Mouse (Mus musculus) heart, embryonic 14.5 days (tissue): ENCODE measurements around the gene Dtnbp1. TPM values are rescaled to one million over a fixed set of nuclear protein-coding genes. Genes with fewer than 3 reads are reported as not detected.

Experiments used
- ATAC-seq: fragments of 200-750 bp; cut with Nextera tagmentation; 2 replicates; pipeline ENCODE4 v1.8.0; 2017; ENCODE audit warnings: low read depth, moderate TSS enrichment; ENCODE audit not compliant: insufficient number of reproducible peaks, insufficient read depth, low FRiP score
- H3K27ac ChIP-seq, 2 experiments: fragments of 200-500 bp in 1 of 2; fragments of 300-500 bp in 1 of 2; sonication (generic) in 1 of 2; replicated peaks in 1 of 2; 2 replicates each; pipeline ENCODE4 v1.5.1; 2012 to 2014; ENCODE audit warnings: low read depth in 2 of 2, low read length in 2 of 2, control low read depth in 1 of 2, mild to moderate bottlenecking in 1 of 2, mixed read lengths in 1 of 2; ENCODE audit not compliant: control insufficient read depth in 1 of 2, insufficient read depth in 1 of 2
- H3K27me3 ChIP-seq: fragments of 300-500 bp; sonication (generic); 2 replicates; pipeline ENCODE4 v1.6.1; 2014; ENCODE audit warnings: mild to moderate bottlenecking, low read length, control low read depth; ENCODE audit not compliant: control insufficient read depth, insufficient read depth
- H3K36me3 ChIP-seq: fragments of 300-500 bp; sonication (generic); 2 replicates; pipeline ENCODE4 v1.6.1; 2014; ENCODE audit warnings: mild to moderate bottlenecking, control low read depth, low read length, mixed read lengths; ENCODE audit not compliant: control insufficient read depth, insufficient read depth
- H3K4me1 ChIP-seq, 2 experiments: fragments of 200-500 bp in 1 of 2; fragments of 300-500 bp in 1 of 2; sonication (generic) in 1 of 2; 2 replicates each; pipeline ENCODE4 v1.6.1; 2012 to 2014; ENCODE audit warnings: low read length in 2 of 2, control low read depth in 1 of 2, mixed read lengths in 1 of 2; ENCODE audit not compliant: control insufficient read depth in 2 of 2, insufficient read depth in 2 of 2
- H3K4me2 ChIP-seq: fragments of 300-500 bp; sonication (generic); 2 replicates; pipeline ENCODE4 v1.6.1; 2014; ENCODE audit warnings: mild to moderate bottlenecking, low read length
- H3K4me3 ChIP-seq, 2 experiments: fragments of 200-500 bp in 1 of 2; fragments of 300-500 bp in 1 of 2; sonication (generic) in 1 of 2; 2 replicates each; pipeline ENCODE4 v1.5.1; 2012 to 2014; ENCODE audit warnings: low read length in 2 of 2, mild to moderate bottlenecking in 2 of 2, control low read depth in 1 of 2, low read depth in 1 of 2, moderate library complexity in 1 of 2; ENCODE audit not compliant: control insufficient read depth in 1 of 2, insufficient read depth in 1 of 2
- H3K9ac ChIP-seq: fragments of 300-500 bp; sonication (generic); 2 replicates; pipeline ENCODE4 v1.6.1; 2014; ENCODE audit warnings: mild to moderate bottlenecking, low read length
- H3K9me3 ChIP-seq: fragments of 300-500 bp; sonication (generic); 2 replicates; pipeline ENCODE4 v1.6.1; 2016; ENCODE audit warnings: low read length, control low read depth; ENCODE audit not compliant: control insufficient read depth
- WGBS: fragments of 180-500 bp; shearing (Covaris S2); extraction: QIAGEN DNeasy Blood & Tissue Kit; methylation state at CpG from one replicate; pipeline ENCODE4 v1.1.7; 2014; 5-methylcytosine and 5-hydroxymethylcytosine counted together
- polyA plus RNA-seq: library from polyadenylated mRNA; unstranded; fragments of >200 nt; fragmentation: Nextera tagmentation; extraction: Ambion mirVana; gene quantifications from 2 replicates; pipeline ENCODE4 v1.2.1, GENCODE M21; 2014

Dtnbp1 gene
- polyA plus RNA-seq, 1 experiment from 2014 or later = 98.5 TPM

GRCm38 (mm10) chr13:45033360-45033759 is 31.4 kb upstream of the Dtnbp1 start:
- Histone ChIP-seq H3K9me3 (no peaks in the 10 kb centered on the region), H3K9ac (no peak overlapping the region), H3K4me2 (no peak overlapping the region), H3K27me3 (no peaks in the 10 kb centered on the region), H3K4me1 (peaks cover 6 to 10% of the 10 kb centered on the region in 2 experiments), H3K4me3 (no peak overlapping the region), H3K36me3 (no peaks in the 10 kb centered on the region), H3K27ac (no peak overlapping the region)
- 93% methylated on average over 10 of the region's 10 CpGs for WGBS
- no peak for ATAC-seq

GRCm38 (mm10) chr13:45032484-45032883 is 30.5 kb upstream of the Dtnbp1 start:
- Histone ChIP-seq H3K4me2 (no peak overlapping the region), H3K36me3 (no peaks in the 10 kb centered on the region), H3K27me3 (no peaks in the 10 kb centered on the region), H3K9ac (no peak overlapping the region), H3K9me3 (no peaks in the 10 kb centered on the region), H3K4me1 (peaks cover 6 to 10% of the 10 kb centered on the region in 2 experiments), H3K4me3 (no peak overlapping the region), H3K27ac (no peak overlapping the region)
- WGBS = 67% methylated on average over 4 of the region's 4 CpGs
- no peak for ATAC-seq

- WGBS = 25% methylated on average over 7 of the region's 7 CpGs
- no peak for ATAC-seq
- H3K4me1 ChIP-seq = peaks cover 6 to 10% of the 10 kb centered on the region in 2 experiments
- H3K9me3 ChIP-seq = no peaks in the 10 kb centered on the region
- H3K4me2 ChIP-seq = no peak overlapping the region
- no peaks in the 10 kb centered on the region for H3K36me3 ChIP-seq
- H3K9ac ChIP-seq = no peak overlapping the region
- H3K27ac ChIP-seq = no peak overlapping the region
- no peaks in the 10 kb centered on the region for H3K27me3 ChIP-seq
- no peak overlapping the region for H3K4me3 ChIP-seq
Observed at GRCm38 (mm10) chr13:45031748-45032147, 29.8 kb upstream of the Dtnbp1 start.

- Histone ChIP-seq H3K4me3 (no peak overlapping the region), H3K27me3 (no peaks in the 10 kb centered on the region), H3K9me3 (no peaks in the 10 kb centered on the region), H3K36me3 (no peaks in the 10 kb centered on the region), H3K4me1 (peaks cover 6 to 10% of the 10 kb centered on the region in 2 experiments), H3K27ac (0 out of 4 replicates have a peak overlapping the region, but pooled peaks of 1 of the 2 experiments have one; percentile 26), H3K4me2 (peak overlapping the region; percentile 40), H3K9ac (no peak overlapping the region)
- no peak for ATAC-seq
- 19% methylated on average over 10 of the region's 10 CpGs for WGBS
Observed at GRCm38 (mm10) chr13:45031314-45031713, 29.4 kb upstream of the Dtnbp1 start.

- H3K4me3 ChIP-seq = no peak overlapping the region
- no peak for ATAC-seq
Observed at GRCm38 (mm10) chr13:45030830-45031229, 28.9 kb upstream of the Dtnbp1 start.

GRCm38 (mm10) chr13:45029791-45030190 is 27.8 kb upstream of the Dtnbp1 start:
- Histone ChIP-seq H3K27me3 (no peaks in the 10 kb centered on the region), H3K9ac (no peak overlapping the region), H3K4me1 (peaks cover 6 to 10% of the 10 kb centered on the region in 2 experiments), H3K4me2 (no peak overlapping the region), H3K27ac (no peak overlapping the region), H3K36me3 (no peaks in the 10 kb centered on the region), H3K4me3 (no peak overlapping the region), H3K9me3 (no peaks in the 10 kb centered on the region)
- 63% methylated on average over 1 of the region's 1 CpGs for WGBS
- no peak for ATAC-seq

More at GRCm38 (mm10) chr13:45030830-45031229, 28.9 kb upstream of the Dtnbp1 start:
- H3K9ac ChIP-seq = no peak overlapping the region
- H3K27ac ChIP-seq = no peak overlapping the region
- no peaks in the 10 kb centered on the region for H3K27me3 ChIP-seq
- H3K4me2 ChIP-seq = peak overlapping the region; percentile 40
- H3K36me3 ChIP-seq = no peaks in the 10 kb centered on the region
- H3K4me1 ChIP-seq = peaks cover 6 to 10% of the 10 kb centered on the region in 2 experiments
- H3K9me3 ChIP-seq = no peaks in the 10 kb centered on the region
- WGBS = 6% methylated on average over 12 of the region's 12 CpGs

- no peak overlapping the region for H3K27ac ChIP-seq
- WGBS = 82% methylated on average over 3 of the region's 3 CpGs
- no peak overlapping the region for H3K4me2 ChIP-seq
- peaks cover 1 to 3% of the 10 kb centered on the region in 2 experiments; a peak in 3 of 4 replicates for H3K4me1 ChIP-seq
- H3K27me3 ChIP-seq = no peaks in the 10 kb centered on the region
- no peak overlapping the region for H3K4me3 ChIP-seq
- H3K9me3 ChIP-seq = no peaks in the 10 kb centered on the region
- ATAC-seq = no peak
- no peaks in the 10 kb centered on the region for H3K36me3 ChIP-seq
- H3K9ac ChIP-seq = no peak overlapping the region
Observed at GRCm38 (mm10) chr13:45026291-45026690, 24.3 kb upstream of the Dtnbp1 start.

GRCm38 (mm10) chr13:45024821-45025220 is 22.9 kb upstream of the Dtnbp1 start:
- Histone ChIP-seq H3K9me3 (no peaks in the 10 kb centered on the region), H3K27ac (no peak overlapping the region), H3K4me3 (no peak overlapping the region), H3K4me2 (no peak overlapping the region), H3K9ac (no peak overlapping the region), H3K4me1 (no peaks in the 10 kb centered on the region), H3K27me3 (no peaks in the 10 kb centered on the region), H3K36me3 (no peaks in the 10 kb centered on the region)
- 74% methylated on average over 10 of the region's 10 CpGs for WGBS
- ATAC-seq = no peak
